Mouse (Mus musculus): ENCODE data around the gene Rpl6. TPM values are rescaled to one million over a fixed set of nuclear protein-coding genes. Genes with fewer than 3 reads are reported as not detected.
"Not testable (repeated sequence)": the region's sequence is repeated elsewhere in the genome, so short reads cannot be mapped to it uniquely, and the experiment has no call there.

The Rpl6 gene
- total RNA-seq, 1 experiment from 2014 or later: 949 TPM

- DNase-seq: no peak
Measured at GRCm38 (mm10) chr5:121225854-121226253, 21.6 kb downstream of the Rpl6 start.

GRCm38 (mm10) chr5:121226406-121226805 is 22.1 kb downstream of the Rpl6 start:
- no peak for DNase-seq

DNA sequence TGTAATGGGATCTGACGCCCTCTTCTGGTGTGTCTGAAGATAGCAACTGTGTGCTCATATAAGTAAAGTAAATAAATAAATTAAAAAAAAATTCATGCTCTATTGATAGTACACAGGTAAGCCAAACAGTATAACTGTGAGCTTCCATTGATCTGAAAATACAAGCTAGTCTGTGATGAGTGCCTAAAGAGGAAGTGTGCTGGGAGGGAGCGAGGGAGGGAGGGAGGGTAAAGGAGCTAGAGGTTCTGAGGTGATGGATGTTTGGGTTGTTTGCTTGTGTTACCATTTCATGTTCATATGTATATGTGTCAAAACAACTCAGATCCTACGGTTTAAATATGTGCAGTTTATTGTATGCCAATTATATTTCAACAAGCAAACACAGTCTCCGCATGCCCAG is 22.6 kb downstream of the Rpl6 start:
- DNase-seq: no peak

- DNase-seq: not testable (repeated sequence)
Measured at GRCm38 (mm10) chr5:121227330-121227729, 23.0 kb downstream of the Rpl6 start.

DNA sequence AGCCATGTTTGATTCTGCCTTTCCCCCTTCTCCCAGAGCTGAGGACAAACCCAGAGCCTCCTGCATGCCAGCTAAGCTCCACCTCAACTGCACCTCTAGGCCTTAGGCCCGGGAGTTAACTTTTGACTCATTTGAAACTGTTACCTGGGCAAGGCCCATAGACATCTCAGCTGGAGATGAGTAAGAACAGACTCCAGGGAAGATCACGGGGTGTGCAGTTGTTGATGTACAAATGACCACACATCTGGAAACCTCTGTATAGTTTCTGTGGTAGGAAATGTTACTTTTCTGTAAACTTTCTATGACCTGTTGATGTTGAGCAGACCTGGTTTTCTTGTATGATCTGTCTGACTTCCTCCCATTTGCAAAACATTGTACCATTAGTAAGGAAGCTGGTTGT is 24.9 kb downstream of the Rpl6 start:
- no peak for DNase-seq

- no peak for DNase-seq
Measured at GRCm38 (mm10) chr5:121230811-121231210, 26.5 kb downstream of the Rpl6 start.

DNA sequence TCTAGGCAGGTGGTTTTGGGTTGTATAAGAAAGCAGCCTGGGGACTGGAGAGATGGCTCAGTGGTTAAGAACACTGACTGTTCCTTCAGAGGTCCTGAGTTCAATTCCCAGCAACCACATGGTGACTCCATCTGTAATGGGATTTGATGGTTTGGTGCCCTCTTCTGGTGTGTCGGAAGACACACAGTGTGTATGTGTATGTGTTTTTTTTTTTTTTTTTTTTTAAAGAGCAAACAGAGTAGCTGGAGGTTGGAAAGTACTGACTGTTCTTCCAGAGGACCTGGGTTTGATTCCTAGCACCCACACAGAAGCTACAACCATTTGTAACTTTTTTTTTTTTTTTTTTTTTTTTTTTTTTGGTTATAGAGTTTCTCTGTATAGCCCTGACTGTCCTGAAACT is 28.5 kb downstream of the Rpl6 start:
- no peak for DNase-seq

GRCm38 (mm10) chr5:121233726-121234125 is 29.4 kb downstream of the Rpl6 start:
- DNase-seq: no peak

GRCm38 (mm10) chr5:121236171-121236570 is 31.9 kb downstream of the Rpl6 start:
- no peak for DNase-seq

GRCm38 (mm10) chr5:121238208-121238607 is 33.9 kb downstream of the Rpl6 start:
- DNase-seq: no peak

DNA sequence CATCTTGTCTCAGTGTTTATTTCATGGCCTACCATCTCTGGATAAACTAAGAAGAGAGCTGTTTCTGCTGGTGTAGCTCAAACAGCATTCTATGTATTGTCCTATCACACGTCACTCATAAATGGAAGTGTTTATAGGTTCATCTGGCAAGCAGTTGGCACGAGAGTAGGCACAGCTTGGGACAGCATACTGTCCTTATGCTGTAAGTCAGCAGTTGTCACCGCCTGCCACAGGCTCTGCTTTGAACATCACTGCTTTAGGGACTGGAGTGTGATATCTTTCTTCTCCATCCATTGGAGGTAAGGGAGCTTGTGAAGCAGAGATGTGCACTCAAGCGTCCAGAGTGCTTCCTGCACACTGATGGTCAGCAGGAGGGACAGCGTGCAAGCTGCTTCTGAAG is 35.6 kb downstream of the Rpl6 start:
- no peak for DNase-seq

DNA sequence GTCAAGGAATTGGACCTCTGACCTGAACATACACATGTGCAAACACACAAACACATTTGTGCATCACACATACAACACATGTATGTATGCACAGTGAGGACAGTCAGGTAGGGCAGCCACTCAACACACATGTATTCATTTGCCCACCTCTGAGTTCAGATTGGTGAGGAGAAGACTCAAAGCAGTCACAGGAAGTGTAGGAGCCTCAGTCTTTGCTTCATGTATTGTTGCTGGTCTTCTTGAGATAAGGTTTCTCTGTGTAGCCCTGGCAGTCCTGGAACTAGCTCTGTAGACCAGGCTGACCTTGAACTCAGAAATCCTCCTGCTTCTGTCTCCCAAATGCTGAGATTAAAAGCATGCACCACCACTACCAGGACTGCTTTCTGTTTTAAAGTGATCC is 36.9 kb downstream of the Rpl6 start:
- DNase-seq: no peak

DNA sequence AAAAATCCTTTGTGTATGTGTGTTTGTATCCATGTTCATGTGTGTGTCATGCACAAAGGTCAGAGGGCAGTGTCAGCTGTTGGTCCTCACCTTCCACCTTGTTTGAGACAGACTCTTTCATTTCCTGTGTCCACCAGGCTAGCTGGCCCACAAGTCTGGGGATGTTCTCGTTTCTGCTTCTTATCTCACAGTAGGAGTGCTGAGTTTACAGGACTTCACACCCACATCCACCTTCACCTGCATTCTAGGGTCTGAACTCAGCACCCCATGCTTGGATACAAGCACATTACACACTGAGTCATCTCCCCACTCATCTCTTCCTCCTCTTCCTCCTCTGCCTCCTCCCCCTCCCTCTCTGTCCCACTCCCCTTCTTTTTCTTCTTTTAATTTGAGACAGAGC is 38.0 kb downstream of the Rpl6 start:
- DNase-seq: no peak

GRCm38 (mm10) chr5:121242701-121243100 is 38.4 kb downstream of the Rpl6 start:
- DNase-seq: no peak

- DNase-seq: no peak
Measured at GRCm38 (mm10) chr5:121243676-121244364, 39.5 kb downstream of the Rpl6 start.

- no peak for DNase-seq
Measured at GRCm38 (mm10) chr5:121244365-121244731, 40.1 kb downstream of the Rpl6 start.

GRCm38 (mm10) chr5:121245201-121245600 is 40.9 kb downstream of the Rpl6 start:
- no peak for DNase-seq

DNA sequence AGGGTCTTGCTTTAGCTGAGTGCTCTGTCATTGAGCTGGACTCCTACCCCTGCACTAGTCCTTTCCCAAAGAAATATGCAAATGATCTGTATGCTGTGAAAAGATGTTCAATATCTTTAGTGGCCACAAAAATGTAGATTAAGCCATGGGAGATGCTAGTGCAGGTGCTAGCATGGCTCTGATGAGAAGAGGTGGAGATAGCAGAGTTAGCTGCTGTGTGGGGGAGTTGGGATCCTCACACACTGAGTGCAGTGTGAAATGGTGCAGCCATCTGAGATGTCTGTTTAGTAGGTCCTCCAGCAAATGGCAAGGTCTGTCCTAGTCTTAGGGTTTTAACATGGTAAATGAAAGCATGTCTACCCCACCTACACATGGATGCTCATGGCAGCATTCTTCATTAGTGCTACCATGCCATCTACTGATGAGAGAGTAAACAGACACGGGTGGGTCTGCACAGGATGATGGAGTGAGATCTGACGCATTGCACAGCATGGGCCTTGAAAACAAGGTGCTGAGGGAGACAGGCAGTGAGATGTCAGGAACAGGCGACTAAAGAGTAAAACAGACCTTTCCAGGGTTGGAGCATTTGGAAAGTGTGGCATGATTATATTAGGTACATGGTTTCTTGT is 44.6 kb downstream of the Rpl6 start:
- no peak for DNase-seq

DNA sequence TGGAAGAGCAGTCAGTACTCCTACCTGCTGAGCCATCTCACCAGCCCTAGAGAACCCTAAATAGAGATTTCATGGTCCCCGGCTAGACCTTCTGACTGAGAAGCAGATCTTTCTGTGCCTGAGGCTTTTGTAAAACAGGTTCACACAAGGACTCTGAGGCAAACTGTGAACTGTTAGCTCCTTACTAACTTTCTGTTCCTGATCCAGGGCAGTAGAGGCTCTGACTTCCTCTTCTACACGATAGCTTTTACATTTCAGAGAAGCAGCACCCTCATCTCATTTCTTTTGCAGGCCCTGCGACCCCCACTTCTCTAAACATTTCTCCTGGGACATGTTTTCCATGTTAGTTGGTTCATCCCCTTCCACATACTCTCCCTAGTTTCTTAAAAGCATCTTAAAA is 45.4 kb downstream of the Rpl6 start:
- DNase-seq: no peak

DNA sequence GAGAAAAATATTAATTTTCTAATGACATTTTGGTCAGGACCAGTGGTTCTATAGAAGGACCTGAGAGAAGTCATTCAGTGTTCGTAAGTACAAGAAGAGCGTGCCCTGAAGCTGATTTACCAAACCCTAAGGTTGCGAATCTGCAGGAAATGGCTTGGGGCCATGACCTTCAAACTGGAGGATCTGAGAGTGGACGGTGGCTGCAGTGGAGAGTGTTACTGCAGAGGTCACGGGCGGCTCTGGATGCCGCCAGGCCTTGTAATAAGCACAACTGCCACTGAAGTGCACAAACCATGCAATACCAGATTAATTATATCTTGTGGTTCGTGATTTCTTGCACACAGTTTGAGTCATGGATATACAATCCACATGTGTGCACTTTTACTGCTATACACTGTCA is 47.5 kb downstream of the Rpl6 start:
- DNase-seq: peak; percentile 67

GRCm38 (mm10) chr5:121253816-121254497 is 49.7 kb downstream of the Rpl6 start:
- no peak for DNase-seq

DNA sequence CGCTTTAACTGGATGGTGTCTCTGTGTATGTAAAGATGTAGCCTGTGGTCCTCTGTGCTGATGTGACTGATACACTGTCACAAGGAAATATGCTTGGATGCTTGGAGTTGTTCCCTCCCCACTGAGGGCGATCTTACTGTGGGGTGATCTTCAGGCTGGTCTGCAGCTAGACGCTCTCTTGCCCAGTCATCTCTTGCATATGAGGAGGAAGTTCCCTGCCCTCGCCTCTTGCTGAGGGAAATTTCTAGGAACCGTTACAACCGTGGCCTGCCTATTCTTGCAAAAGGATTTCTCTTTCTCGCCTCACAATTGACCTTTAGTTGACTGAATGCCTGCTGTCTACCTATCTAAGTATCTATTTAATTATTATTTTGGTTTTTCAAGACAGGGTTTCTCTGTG is 50.7 kb downstream of the Rpl6 start:
- no peak for DNase-seq

All from adrenal gland, postnatal 25 days (tissue).